Mouse (Mus musculus) thymus, adult 2 months (tissue): ENCODE measurements at regions not wholly inside any gene's neighbourhood (a gene's known extent, or its start where the extent isn't known, plus 50 kb on each side); places are given as distances from the start of the nearest gene placed in this dataset.

Experiments
- DNase-seq: peaks from one replicate; pipeline ENCODE4 v3.0.0; 2021
- H3K27ac ChIP-seq: fragments of 200-500 bp; 2 replicates; pipeline ENCODE4 v1.5.1; 2012; ENCODE audit warnings: low read length, control low read depth; ENCODE audit not compliant: control insufficient read depth, insufficient read depth
- H3K27me3 ChIP-seq: fragments of 200-500 bp; 2 replicates; pipeline ENCODE4 v1.6.1; 2012; ENCODE audit warnings: mild to moderate bottlenecking, low read length, moderate library complexity, mixed read lengths; ENCODE audit not compliant: control insufficient read depth, insufficient read depth
- H3K36me3 ChIP-seq: fragments of 200-500 bp; 2 replicates; pipeline ENCODE4 v1.6.1; 2012; ENCODE audit warnings: mild to moderate bottlenecking, low read length, moderate library complexity; ENCODE audit not compliant: control insufficient read depth, insufficient read depth
- H3K4me1 ChIP-seq: fragments of 200-500 bp; replicated peaks from 2 replicates; pipeline ENCODE4 v1.6.1; 2012; ENCODE audit warnings: low read length; ENCODE audit not compliant: control insufficient read depth, insufficient read depth
- H3K4me3 ChIP-seq: fragments of 200-500 bp; 2 replicates; pipeline ENCODE4 v1.5.1; 2012; ENCODE audit warnings: mild to moderate bottlenecking, low read length, control low read depth, moderate library complexity; ENCODE audit not compliant: control insufficient read depth, insufficient read depth
- CTCF ChIP-seq: fragments of 200-500 bp; IDR thresholded peaks from 2 replicates; pipeline ENCODE4 v1.5.1; 2012; ENCODE audit warnings: mild to moderate bottlenecking, control low read depth, low read length, moderate library complexity, borderline replicate concordance; ENCODE audit not compliant: control insufficient read depth, poor library complexity, insufficient read depth; ENCODE audit errors: extremely low read depth
- POLR2A ChIP-seq: fragments of 200-500 bp; IDR thresholded peaks from 2 replicates; pipeline ENCODE4 v1.6.1; 2012; ENCODE audit warnings: mild to moderate bottlenecking, low read length, control low read depth, moderate library complexity; ENCODE audit not compliant: control insufficient read depth, poor library complexity, insufficient read depth; ENCODE audit errors: extremely low read depth
- WGBS: fragments of 180-500 bp; shearing (Covaris S2); methylation state at CpG from one replicate; pipeline ENCODE4 v1.1.7; 2018; 5-methylcytosine and 5-hydroxymethylcytosine counted together

DNA sequence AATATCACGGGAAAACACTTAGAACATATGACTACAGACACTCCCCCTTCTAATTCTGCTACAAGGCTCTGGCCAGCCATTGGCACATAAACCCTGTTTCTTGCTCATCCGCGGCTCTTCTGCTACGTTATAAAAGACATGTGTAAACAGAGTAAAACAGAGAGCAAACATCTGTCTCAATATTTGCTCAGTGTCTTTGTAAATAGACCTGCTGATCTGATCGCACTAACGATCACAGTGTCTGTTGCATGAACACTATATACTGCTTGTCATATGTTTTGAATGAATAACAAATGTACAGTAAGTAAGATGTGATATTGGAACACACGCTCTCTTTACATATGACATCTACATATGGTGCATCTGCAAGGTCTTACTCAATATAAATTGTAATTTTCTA is 325.1 kb upstream of the Fam98a start:
- WGBS = 89% methylated on average over 7 of the region's 7 CpGs
- no peak for TF ChIP-seq CTCF
- no peak for TF ChIP-seq POLR2A

DNA sequence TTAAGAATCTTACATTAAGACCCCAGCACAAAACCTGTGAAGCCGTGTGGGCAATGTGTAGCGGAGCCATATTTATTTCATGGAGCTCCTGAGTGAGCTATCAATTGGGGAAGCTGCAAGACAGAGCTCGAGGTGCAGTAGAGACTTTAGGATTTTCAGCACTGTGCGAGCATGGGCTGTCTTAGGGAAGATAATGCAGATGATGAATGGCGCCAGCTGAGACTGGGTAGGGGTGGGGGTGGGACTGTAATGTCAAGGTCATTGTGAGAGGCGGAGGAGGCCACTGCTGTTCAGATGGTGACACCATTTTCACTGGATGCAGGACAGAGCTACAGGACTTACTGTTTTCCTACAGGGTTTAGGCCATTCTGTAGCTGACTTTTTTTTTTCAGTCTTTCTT is 322.8 kb upstream of the Fam98a start:
- Histone ChIP-seq H3K27me3 (no peaks in the 10 kb centered on the region), H3K4me1 (no peaks in the 10 kb centered on the region), H3K4me3 (no peak overlapping the region), H3K36me3 (no peaks in the 10 kb centered on the region), H3K27ac (no peak overlapping the region)
- WGBS = 88% methylated on average over 6 of the region's 6 CpGs
- DNase-seq = no peak
- TF ChIP-seq POLR2A (no peak), CTCF (no peak)

More for the DNA sequence above, 325.1 kb upstream of the Fam98a start:
- no peak for DNase-seq
- no peak overlapping the region for H3K4me3 ChIP-seq
- no peaks in the 10 kb centered on the region for H3K36me3 ChIP-seq
- H3K4me1 ChIP-seq = no peaks in the 10 kb centered on the region
- H3K27ac ChIP-seq = no peak overlapping the region
- H3K27me3 ChIP-seq = no peaks in the 10 kb centered on the region

DNA sequence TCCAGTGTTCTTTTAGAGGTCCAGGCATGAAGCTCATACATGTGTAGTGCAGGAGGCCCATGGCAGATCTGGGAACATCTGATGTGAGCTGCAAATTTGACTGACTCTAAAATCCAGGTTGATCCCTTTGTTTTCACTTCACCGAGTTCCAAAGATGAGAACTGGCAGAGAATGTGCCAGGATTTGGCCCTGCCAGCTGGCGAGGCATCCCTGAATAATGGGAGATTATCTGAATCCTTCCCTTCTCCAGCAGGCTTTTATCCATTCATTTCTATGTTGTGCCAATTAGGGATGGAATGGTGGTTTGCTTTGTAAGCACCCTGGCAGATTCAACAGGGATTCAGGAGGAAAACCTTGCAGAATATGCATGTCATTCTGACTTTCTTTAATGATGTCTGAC is 318.7 kb upstream of the Fam98a start:
- Histone ChIP-seq H3K36me3 (no peaks in the 10 kb centered on the region), H3K4me1 (no peaks in the 10 kb centered on the region), H3K27me3 (no peaks in the 10 kb centered on the region), H3K27ac (no peak overlapping the region), H3K4me3 (no peak overlapping the region)
- DNase-seq = no peak
- TF ChIP-seq POLR2A = no peak
- TF ChIP-seq CTCF = no peak
- WGBS = 79% methylated on average over 2 of the region's 2 CpGs

DNA sequence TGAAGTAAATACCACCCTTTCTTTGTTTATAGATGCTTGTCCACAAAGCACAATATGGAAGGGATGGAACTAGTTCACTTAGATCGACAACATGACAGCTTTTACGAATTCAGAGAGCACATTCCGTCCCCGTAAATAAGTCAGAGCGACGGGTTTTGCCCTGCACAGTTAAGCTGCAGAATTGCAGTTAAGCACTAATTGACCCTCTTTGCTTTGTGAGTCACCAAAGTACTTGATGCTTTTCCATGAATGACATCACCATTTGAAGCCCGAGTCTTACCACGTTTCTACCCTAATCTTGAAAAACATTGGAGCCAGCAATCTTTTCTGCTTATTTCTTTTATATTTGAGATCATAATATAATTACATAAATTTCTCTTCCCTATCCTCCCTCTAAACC is 305.3 kb upstream of the Fam98a start:
- H3K4me1 ChIP-seq = no peaks in the 10 kb centered on the region
- DNase-seq = no peak
- TF ChIP-seq POLR2A = no peak
- no peak for TF ChIP-seq CTCF
- no peak overlapping the region for H3K27ac ChIP-seq
- no peak overlapping the region for H3K4me3 ChIP-seq
- no peaks in the 10 kb centered on the region for H3K36me3 ChIP-seq
- no peaks in the 10 kb centered on the region for H3K27me3 ChIP-seq
- 87% methylated on average over 8 of the region's 8 CpGs for WGBS

DNA sequence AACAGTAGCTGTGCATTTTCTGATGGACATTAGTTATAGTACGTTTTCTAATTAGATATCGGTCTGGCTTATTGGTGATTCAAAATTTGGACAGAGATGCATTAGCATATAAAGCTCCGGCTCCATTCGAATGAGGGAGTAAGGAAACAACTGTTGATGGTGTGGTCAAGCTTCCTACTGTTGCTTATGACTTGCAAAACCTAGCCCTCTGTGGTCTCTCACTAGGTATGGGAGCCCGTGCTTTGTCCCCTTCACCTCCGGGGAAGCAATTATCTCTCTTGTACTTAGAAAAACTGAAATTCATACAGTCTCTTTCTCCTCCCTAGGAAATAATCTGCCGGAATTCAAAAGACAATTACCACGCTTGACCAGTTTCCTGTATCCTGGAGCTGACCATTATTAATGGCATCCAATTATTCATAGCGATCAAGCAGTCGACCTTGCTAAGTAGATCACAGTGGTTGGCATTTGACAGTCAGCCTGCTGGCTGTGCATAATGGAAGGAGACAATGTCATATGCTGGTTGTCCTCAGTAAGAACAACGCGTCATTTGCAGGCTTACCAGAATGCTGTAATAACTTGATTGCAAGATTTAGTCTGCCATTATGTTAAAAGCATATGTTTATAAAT is 264.4 kb upstream of the Fam98a start:
- no peaks in the 10 kb centered on the region for H3K36me3 ChIP-seq
- no peak for DNase-seq
- H3K27me3 ChIP-seq = no peaks in the 10 kb centered on the region
- H3K4me1 ChIP-seq = no peaks in the 10 kb centered on the region
- TF ChIP-seq POLR2A = no peak
- no peak for TF ChIP-seq CTCF
- H3K4me3 ChIP-seq = no peak overlapping the region
- whole genome bisulfite sequencing = 78% methylated on average over 12 of the region's 12 CpGs
- no peak overlapping the region for H3K27ac ChIP-seq

DNA sequence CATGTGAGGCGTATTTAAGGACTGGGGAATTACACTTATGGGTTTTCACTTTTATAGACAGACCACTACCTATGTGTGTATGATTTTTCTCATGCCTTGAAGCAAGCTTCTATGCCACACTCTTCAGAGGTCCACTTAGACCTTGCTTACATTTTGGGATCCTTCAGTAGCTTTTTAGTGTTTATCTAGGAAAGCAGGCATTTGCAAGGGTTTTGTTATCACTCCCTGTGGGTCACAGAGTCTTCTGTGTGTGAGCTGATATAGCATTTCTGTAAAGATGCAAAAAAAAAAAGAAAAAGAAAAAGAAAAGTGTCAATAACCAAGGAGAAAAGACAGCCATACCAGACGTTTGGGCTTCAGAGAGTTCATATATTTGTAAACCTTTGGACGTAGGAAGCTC is 260.4 kb upstream of the Fam98a start:
- Histone ChIP-seq H3K27ac (no peak overlapping the region), H3K4me3 (no peak overlapping the region), H3K36me3 (no peaks in the 10 kb centered on the region), H3K27me3 (no peaks in the 10 kb centered on the region), H3K4me1 (no peaks in the 10 kb centered on the region)
- no peak for DNase-seq
- 73% methylated on average over 3 of the region's 3 CpGs for WGBS
- no peak for TF ChIP-seq CTCF
- TF ChIP-seq POLR2A = no peak
